Mouse (Mus musculus): ENCODE measurements around the gene Tfap2e.

The Tfap2e gene

GRCm38 (mm10) chr4:126752024-126752607 lies 16.1 kb upstream of the Tfap2e start:
- peak; percentile 74 for DNase-seq (ENCODE audit: low read depth)

GRCm38 (mm10) chr4:126751556-126752023 lies 15.6 kb upstream of the Tfap2e start:
- DNase-seq (ENCODE audit: low read depth) = no peak

GRCm38 (mm10) chr4:126750863-126751555 lies 15.0 kb upstream of the Tfap2e start:
- DNase-seq (ENCODE audit: low read depth) = no peak

GRCm38 (mm10) chr4:126750046-126750683 lies 14.1 kb upstream of the Tfap2e start:
- DNase-seq (ENCODE audit: low read depth) = no peak

GRCm38 (mm10) chr4:126749553-126749952 lies 13.5 kb upstream of the Tfap2e start:
- no peak for DNase-seq (ENCODE audit: low read depth)

- DNase-seq (ENCODE audit: low read depth) = no peak
These were observed 12.3 kb upstream of the Tfap2e start for GRCm38 (mm10) chr4:126748381-126748780.

- DNase-seq (ENCODE audit: low read depth) = no peak
These were observed 10.3 kb upstream of the Tfap2e start for GRCm38 (mm10) chr4:126746194-126746840.

GRCm38 (mm10) chr4:126745506-126746193 lies 9.6 kb upstream of the Tfap2e start:
- DNase-seq (ENCODE audit: low read depth) = peak; percentile 78

GRCm38 (mm10) chr4:126744831-126745230 lies 8.8 kb upstream of the Tfap2e start:
- no peak for DNase-seq (ENCODE audit: low read depth)

GRCm38 (mm10) chr4:126743713-126744112 lies 7.7 kb upstream of the Tfap2e start:
- DNase-seq (ENCODE audit: low read depth) = no peak

- DNase-seq (ENCODE audit: low read depth) = no peak
These were observed 6.9 kb upstream of the Tfap2e start for GRCm38 (mm10) chr4:126742976-126743375.

GRCm38 (mm10) chr4:126741448-126741847 lies 5.4 kb upstream of the Tfap2e start:
- DNase-seq (ENCODE audit: low read depth) = peak; percentile 90

- DNase-seq (ENCODE audit: low read depth) = peak; percentile 73
These were observed 4.1 kb upstream of the Tfap2e start for GRCm38 (mm10) chr4:126739966-126740676.

GRCm38 (mm10) chr4:126735382-126736000 lies 549 bp downstream of the Tfap2e start:
- DNase-seq (ENCODE audit: low read depth) = no peak

- no peak for DNase-seq (ENCODE audit: low read depth)
These were observed 1.2 kb downstream of the Tfap2e start for GRCm38 (mm10) chr4:126734700-126735381.

- DNase-seq (ENCODE audit: low read depth) = no peak
These were observed 1.9 kb downstream of the Tfap2e start for GRCm38 (mm10) chr4:126734001-126734603.

- peak; percentile 23 for DNase-seq (ENCODE audit: low read depth)
These were observed 3.3 kb downstream of the Tfap2e start for GRCm38 (mm10) chr4:126732531-126733380.

GRCm38 (mm10) chr4:126732111-126732510 lies 3.9 kb downstream of the Tfap2e start:
- no peak for DNase-seq (ENCODE audit: low read depth)

- DNase-seq (ENCODE audit: low read depth) = no peak
These were observed 28.6 kb downstream of the Tfap2e start for GRCm38 (mm10) chr4:126707439-126707826.

All from NIH3T3 (cell line).